Mouse (Mus musculus) testis, adult 2 months (tissue): ENCODE data around the gene Arrdc1.
"Not testable (repeated sequence)": the region's sequence is repeated elsewhere in the genome, so short reads cannot be mapped to it uniquely, and the experiment has no call there.

ENCODE experiments used
- CTCF ChIP-seq: fragments of 200-500 bp; IDR thresholded peaks from 2 replicates; pipeline ENCODE4 v1.5.1; 2012; ENCODE audit warnings: low read depth, mild to moderate bottlenecking, inconsistent platforms, low read length, moderate library complexity; ENCODE audit not compliant: control insufficient read depth, insufficient read depth, insufficient replicate concordance
- POLR2A ChIP-seq: fragments of 200-500 bp; IDR thresholded peaks from 2 replicates; pipeline ENCODE4 v1.6.1; 2012; ENCODE audit warnings: low read depth, mild to moderate bottlenecking, inconsistent platforms, low read length, moderate library complexity; ENCODE audit not compliant: control insufficient read depth

GRCm38 (mm10) chr2:24944304-24944703, 9.3 kb upstream of the Arrdc1 start:
- not testable (repeated sequence) for TF ChIP-seq CTCF, POLR2A
